Mouse (Mus musculus) heart, embryonic 14.5 days (tissue): ENCODE results near the gene Glis2. TPM values are rescaled to one million over a fixed set of nuclear protein-coding genes. Genes with fewer than 3 reads are reported as not detected.
A peak's percentile ranks its signal among the peaks of the same experiment; 100 is the strongest.

ENCODE experiments used
- ATAC-seq: fragments of 200-750 bp; cut with Nextera tagmentation; 2 replicates; pipeline ENCODE4 v1.8.0; 2017; ENCODE audit warnings: low read depth, moderate TSS enrichment; ENCODE audit not compliant: insufficient number of reproducible peaks, insufficient read depth, low FRiP score
- H3K27ac ChIP-seq, 2 experiments: fragments of 200-500 bp in 1 of 2; fragments of 300-500 bp in 1 of 2; sonication (generic) in 1 of 2; replicated peaks in 1 of 2; 2 replicates each; pipeline ENCODE4 v1.5.1; 2012 to 2014; ENCODE audit warnings: low read depth in 2 of 2, low read length in 2 of 2, control low read depth in 1 of 2, mild to moderate bottlenecking in 1 of 2, mixed read lengths in 1 of 2; ENCODE audit not compliant: control insufficient read depth in 1 of 2, insufficient read depth in 1 of 2
- H3K27me3 ChIP-seq: fragments of 300-500 bp; sonication (generic); 2 replicates; pipeline ENCODE4 v1.6.1; 2014; ENCODE audit warnings: mild to moderate bottlenecking, low read length, control low read depth; ENCODE audit not compliant: control insufficient read depth, insufficient read depth
- H3K36me3 ChIP-seq: fragments of 300-500 bp; sonication (generic); 2 replicates; pipeline ENCODE4 v1.6.1; 2014; ENCODE audit warnings: mild to moderate bottlenecking, control low read depth, low read length, mixed read lengths; ENCODE audit not compliant: control insufficient read depth, insufficient read depth
- H3K4me1 ChIP-seq, 2 experiments: fragments of 200-500 bp in 1 of 2; fragments of 300-500 bp in 1 of 2; sonication (generic) in 1 of 2; 2 replicates each; pipeline ENCODE4 v1.6.1; 2012 to 2014; ENCODE audit warnings: low read length in 2 of 2, control low read depth in 1 of 2, mixed read lengths in 1 of 2; ENCODE audit not compliant: control insufficient read depth in 2 of 2, insufficient read depth in 2 of 2
- H3K4me2 ChIP-seq: fragments of 300-500 bp; sonication (generic); 2 replicates; pipeline ENCODE4 v1.6.1; 2014; ENCODE audit warnings: mild to moderate bottlenecking, low read length
- H3K4me3 ChIP-seq, 2 experiments: fragments of 200-500 bp in 1 of 2; fragments of 300-500 bp in 1 of 2; sonication (generic) in 1 of 2; 2 replicates each; pipeline ENCODE4 v1.5.1; 2012 to 2014; ENCODE audit warnings: low read length in 2 of 2, mild to moderate bottlenecking in 2 of 2, control low read depth in 1 of 2, low read depth in 1 of 2, moderate library complexity in 1 of 2; ENCODE audit not compliant: control insufficient read depth in 1 of 2, insufficient read depth in 1 of 2
- H3K9ac ChIP-seq: fragments of 300-500 bp; sonication (generic); 2 replicates; pipeline ENCODE4 v1.6.1; 2014; ENCODE audit warnings: mild to moderate bottlenecking, low read length
- H3K9me3 ChIP-seq: fragments of 300-500 bp; sonication (generic); 2 replicates; pipeline ENCODE4 v1.6.1; 2016; ENCODE audit warnings: low read length, control low read depth; ENCODE audit not compliant: control insufficient read depth
- WGBS: fragments of 180-500 bp; shearing (Covaris S2); extraction: QIAGEN DNeasy Blood & Tissue Kit; methylation state at CpG from one replicate; pipeline ENCODE4 v1.1.7; 2014; 5-methylcytosine and 5-hydroxymethylcytosine counted together
- polyA plus RNA-seq: library from polyadenylated mRNA; unstranded; fragments of >200 nt; fragmentation: Nextera tagmentation; extraction: Ambion mirVana; gene quantifications from 2 replicates; pipeline ENCODE4 v1.2.1, GENCODE M21; 2014

The Glis2 gene
- polyA plus RNA-seq, 1 experiment from 2014 or later: 21.4 TPM

- no peak overlapping the region; a peak in 1 of 4 replicates for H3K4me3 ChIP-seq
- no peaks in the 10 kb centered on the region for H3K9me3 ChIP-seq
- H3K9ac ChIP-seq: peak overlapping the region; percentile 52
- 0 out of 2 replicates have a peak overlapping the region, but pooled peaks have one; percentile 23 for H3K4me2 ChIP-seq
- 0 out of 2 replicates have a peak, but pooled peaks have one; percentile 26 for ATAC-seq
- H3K27ac ChIP-seq: peak overlapping the region; percentile 55 to 72
- 42% methylated on average over 13 of the region's 13 CpGs for WGBS
- H3K27me3 ChIP-seq: no peaks in the 10 kb centered on the region
- H3K4me1 ChIP-seq: peaks cover 54 to 70% of the 10 kb centered on the region in 2 experiments
- peaks cover 67% of the 10 kb centered on the region for H3K36me3 ChIP-seq
Measured at GRCm38 (mm10) chr16:4647651-4648141, 53.2 kb downstream of the Glis2 start.

- Histone ChIP-seq H3K36me3 (peaks cover 69% of the 10 kb centered on the region), H3K9ac (peak overlapping the region; percentile 13; the same call in 1 of the 2 replicates), H3K4me3 (no peak overlapping the region), H3K4me2 (no peak overlapping the region), H3K27me3 (no peaks in the 10 kb centered on the region), H3K27ac (no peak overlapping the region), H3K9me3 (no peaks in the 10 kb centered on the region), H3K4me1 (peaks cover 52 to 70% of the 10 kb centered on the region in 2 experiments)
- WGBS: 91% methylated on average over 28 of the region's 28 CpGs
- ATAC-seq: no peak
Measured at GRCm38 (mm10) chr16:4648416-4649023, 54.0 kb downstream of the Glis2 start.

GRCm38 (mm10) chr16:4649211-4649610 lies 54.7 kb downstream of the Glis2 start:
- H3K4me2 ChIP-seq: no peak overlapping the region
- peaks cover 47 to 68% of the 10 kb centered on the region in 2 experiments for H3K4me1 ChIP-seq
- 86% methylated on average over 5 of the region's 5 CpGs for WGBS
- no peak for ATAC-seq
- H3K9me3 ChIP-seq: no peaks in the 10 kb centered on the region
- no peak overlapping the region for H3K9ac ChIP-seq
- no peak overlapping the region for H3K27ac ChIP-seq
- no peak overlapping the region for H3K4me3 ChIP-seq
- H3K36me3 ChIP-seq: peaks cover 70% of the 10 kb centered on the region
- H3K27me3 ChIP-seq: no peaks in the 10 kb centered on the region

- no peak overlapping the region for H3K4me2 ChIP-seq
- H3K4me3 ChIP-seq: no peak overlapping the region
- WGBS: 91% methylated on average over 11 of the region's 11 CpGs
- no peak overlapping the region for H3K9ac ChIP-seq
- no peak overlapping the region for H3K27ac ChIP-seq
- H3K9me3 ChIP-seq: no peaks in the 10 kb centered on the region
- H3K36me3 ChIP-seq: peaks cover 70% of the 10 kb centered on the region
- peaks cover 47 to 67% of the 10 kb centered on the region in 2 experiments for H3K4me1 ChIP-seq
- no peaks in the 10 kb centered on the region for H3K27me3 ChIP-seq
- ATAC-seq: no peak
Measured at GRCm38 (mm10) chr16:4649692-4650091, 55.2 kb downstream of the Glis2 start.

GRCm38 (mm10) chr16:4650161-4650560 lies 55.6 kb downstream of the Glis2 start:
- Histone ChIP-seq H3K9me3 (no peaks in the 10 kb centered on the region), H3K4me3 (no peak overlapping the region), H3K4me2 (no peak overlapping the region), H3K4me1 (peaks cover 49 to 67% of the 10 kb centered on the region in 2 experiments), H3K27me3 (no peaks in the 10 kb centered on the region), H3K27ac (no peak overlapping the region), H3K9ac (no peak overlapping the region), H3K36me3 (peaks cover 69% of the 10 kb centered on the region)
- ATAC-seq: no peak
- WGBS: 96% methylated on average over 3 of the region's 3 CpGs

- Histone ChIP-seq H3K4me3 (no peak overlapping the region), H3K9me3 (no peaks in the 10 kb centered on the region), H3K4me2 (no peak overlapping the region), H3K27me3 (no peaks in the 10 kb centered on the region), H3K36me3 (peaks cover 60% of the 10 kb centered on the region), H3K27ac (0 out of 4 replicates have a peak overlapping the region, but pooled peaks have one; percentile 6 to 8), H3K4me1 (peaks cover 54 to 67% of the 10 kb centered on the region in 2 experiments), H3K9ac (no peak overlapping the region)
- whole genome bisulfite sequencing: 82% methylated on average over 1 of the region's 1 CpGs
- no peak for ATAC-seq
Measured at GRCm38 (mm10) chr16:4651081-4651480, 56.6 kb downstream of the Glis2 start.

GRCm38 (mm10) chr16:4651624-4652023 lies 57.1 kb downstream of the Glis2 start:
- no peak for ATAC-seq
- no peak overlapping the region for H3K4me3 ChIP-seq
- H3K27ac ChIP-seq: 0 out of 4 replicates have a peak overlapping the region, but pooled peaks have one; percentile 8 to 24
- H3K36me3 ChIP-seq: peaks cover 56% of the 10 kb centered on the region
- H3K4me2 ChIP-seq: no peak overlapping the region
- H3K9ac ChIP-seq: no peak overlapping the region
- peaks cover 56 to 67% of the 10 kb centered on the region in 2 experiments for H3K4me1 ChIP-seq
- H3K9me3 ChIP-seq: no peaks in the 10 kb centered on the region
- WGBS: 70% methylated on average over 7 of the region's 7 CpGs
- no peaks in the 10 kb centered on the region for H3K27me3 ChIP-seq
